Mouse (Mus musculus): ENCODE data around the gene Slc46a3. TPM values are rescaled to one million over a fixed set of nuclear protein-coding genes. Genes with fewer than 3 reads are reported as not detected.
"Not testable (repeated sequence)": the region's sequence is repeated elsewhere in the genome, so short reads cannot be mapped to it uniquely, and the experiment has no call there.

The Slc46a3 gene
- polyA plus RNA-seq, 1 experiment from 2014 or later = 2.0 TPM

DNA sequence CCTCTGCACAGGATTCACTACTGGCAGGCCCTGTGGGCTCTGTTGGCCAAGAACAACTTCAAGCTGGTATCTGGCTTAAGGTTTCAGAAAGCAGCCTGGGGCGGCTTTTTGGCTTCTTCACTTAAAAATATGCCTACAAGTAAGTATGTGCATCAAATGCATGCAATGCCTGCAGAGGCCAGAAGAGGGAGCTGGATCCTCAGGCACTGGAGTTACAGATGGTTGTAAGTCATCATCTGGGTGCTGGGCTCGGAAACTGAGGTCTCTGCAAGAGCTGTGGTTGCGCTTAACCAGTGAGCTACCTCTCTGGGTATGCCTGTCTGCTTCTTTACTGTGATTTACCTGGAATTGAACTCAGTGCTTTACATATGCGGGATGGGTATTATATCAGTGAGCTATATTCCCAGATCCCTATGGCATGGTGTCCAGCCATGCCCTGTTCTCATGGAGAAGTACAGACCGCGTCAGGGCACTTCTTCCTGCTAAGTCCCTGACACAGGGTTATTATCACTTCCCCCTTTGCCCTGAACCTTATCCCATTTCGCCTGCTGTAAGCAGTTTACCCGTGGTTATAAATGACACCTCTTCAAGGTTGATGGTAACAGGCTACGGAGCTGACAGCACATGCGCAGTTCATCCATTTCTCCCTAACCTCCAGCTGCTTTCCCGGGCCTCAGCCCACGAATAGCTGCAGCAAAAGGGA is 16.3 kb upstream of the Slc46a3 start:
- Histone ChIP-seq H3K36me3 (no peaks in the 10 kb centered on the region), H3K4me1 (peaks cover 4% of the 10 kb centered on the region; the same call in 1 of the 2 replicates), H3K27me3 (no peaks in the 10 kb centered on the region), H3K27ac (no peak overlapping the region), H3K9ac (no peak overlapping the region), H3K9me3 (0 out of 2 replicates have a peak, but pooled peaks cover 1% of the 10 kb centered on the region), H3K4me3 (no peak overlapping the region), H3K4me2 (replicated peaks) (no peak overlapping the region)
- ATAC-seq (ENCODE audit: insufficient number of reproducible peaks, insufficient read depth, low FRiP score, low TSS enrichment) = no peak
- WGBS = 83% methylated on average over 12 of the region's 12 CpGs

DNA sequence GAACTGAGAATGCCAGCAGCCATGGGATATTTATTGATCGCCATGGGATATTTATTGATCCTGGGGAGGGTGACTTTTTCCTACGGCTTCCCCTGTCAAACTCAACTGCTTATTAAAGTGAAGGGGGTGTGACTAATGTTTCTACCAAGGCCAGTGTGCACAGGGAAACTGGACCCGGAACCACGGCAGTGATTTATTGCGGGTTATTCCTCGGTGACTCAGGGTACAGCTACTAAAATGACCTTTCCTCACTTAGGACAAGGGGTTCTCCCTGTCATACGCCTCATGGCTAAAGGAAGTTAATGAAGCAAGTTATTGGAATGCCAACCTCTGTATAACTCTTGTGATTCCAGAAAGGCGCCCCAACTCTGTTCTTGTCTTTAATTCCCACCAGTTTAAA is 13.2 kb upstream of the Slc46a3 start:
- no peak overlapping the region for H3K27ac ChIP-seq
- no peaks in the 10 kb centered on the region for H3K4me1 ChIP-seq
- no peak overlapping the region for H3K4me2 ChIP-seq (replicated peaks)
- H3K36me3 ChIP-seq = no peaks in the 10 kb centered on the region
- H3K9ac ChIP-seq = no peak overlapping the region
- H3K4me3 ChIP-seq = no peak overlapping the region
- ATAC-seq (ENCODE audit: insufficient number of reproducible peaks, insufficient read depth, low FRiP score, low TSS enrichment) = no peak
- H3K9me3 ChIP-seq = 0 out of 2 replicates have a peak, but pooled peaks cover 2% of the 10 kb centered on the region
- H3K27me3 ChIP-seq = no peaks in the 10 kb centered on the region
- WGBS = 86% methylated on average over 8 of the region's 8 CpGs

DNA sequence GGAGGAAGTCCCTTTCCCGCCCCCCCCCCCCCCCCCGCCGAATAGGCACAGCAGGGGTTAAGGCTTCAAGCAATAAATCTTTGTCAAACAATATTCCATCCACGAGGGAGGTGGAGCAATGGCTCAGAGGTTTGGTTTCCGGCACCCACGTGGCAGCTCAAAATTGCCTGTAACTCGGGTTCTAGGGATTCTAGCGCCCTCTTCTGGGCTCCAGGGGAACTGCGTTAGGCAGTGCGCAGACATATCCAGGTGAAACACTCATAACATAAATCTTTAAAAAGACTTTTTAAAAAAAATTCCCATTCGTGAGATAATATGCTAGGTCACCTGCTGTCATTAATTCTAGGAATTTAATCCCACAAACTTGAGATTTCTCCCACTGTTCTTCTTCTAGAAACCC is 12.5 kb upstream of the Slc46a3 start:
- 0 out of 2 replicates have a peak, but pooled peaks cover 2% of the 10 kb centered on the region for H3K9me3 ChIP-seq
- H3K4me3 ChIP-seq = no peak overlapping the region
- H3K27ac ChIP-seq = no peak overlapping the region
- H3K36me3 ChIP-seq = no peaks in the 10 kb centered on the region
- H3K4me2 ChIP-seq (replicated peaks) = no peak overlapping the region
- H3K27me3 ChIP-seq = no peaks in the 10 kb centered on the region
- ATAC-seq (ENCODE audit: insufficient number of reproducible peaks, insufficient read depth, low FRiP score, low TSS enrichment) = no peak
- H3K4me1 ChIP-seq = no peaks in the 10 kb centered on the region
- 57% methylated on average over 11 of the region's 11 CpGs for WGBS
- H3K9ac ChIP-seq = no peak overlapping the region

DNA sequence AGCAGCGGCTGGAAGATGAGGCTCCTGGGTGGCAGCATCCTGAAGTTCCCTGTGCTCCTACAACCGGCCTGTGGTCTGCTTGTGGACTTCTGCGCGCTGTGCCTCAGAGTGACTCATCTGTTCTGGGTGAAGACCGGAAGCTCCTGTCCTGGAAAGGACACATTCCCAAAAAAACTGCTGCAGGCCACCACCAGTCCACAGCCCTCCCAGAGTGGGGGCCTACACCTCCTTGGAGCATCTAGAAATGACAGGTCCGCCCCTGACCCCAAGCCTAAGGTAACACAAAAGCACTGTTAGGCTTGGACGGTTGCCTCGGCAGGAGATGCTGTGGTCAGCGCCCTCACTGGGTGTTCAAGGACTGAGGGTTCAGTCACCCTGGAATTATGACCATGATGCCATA is 8.6 kb upstream of the Slc46a3 start:
- H3K4me2 ChIP-seq (replicated peaks) = no peak overlapping the region
- no peak overlapping the region for H3K9ac ChIP-seq
- no peak overlapping the region for H3K27ac ChIP-seq
- H3K4me1 ChIP-seq = no peaks in the 10 kb centered on the region
- no peaks in the 10 kb centered on the region for H3K36me3 ChIP-seq
- no peaks in the 10 kb centered on the region for H3K27me3 ChIP-seq
- H3K4me3 ChIP-seq = no peak overlapping the region
- 84% methylated on average over 9 of the region's 9 CpGs for WGBS
- 0 out of 2 replicates have a peak, but pooled peaks cover 2% of the 10 kb centered on the region for H3K9me3 ChIP-seq
- no peak for ATAC-seq (ENCODE audit: insufficient number of reproducible peaks, insufficient read depth, low FRiP score, low TSS enrichment)

DNA sequence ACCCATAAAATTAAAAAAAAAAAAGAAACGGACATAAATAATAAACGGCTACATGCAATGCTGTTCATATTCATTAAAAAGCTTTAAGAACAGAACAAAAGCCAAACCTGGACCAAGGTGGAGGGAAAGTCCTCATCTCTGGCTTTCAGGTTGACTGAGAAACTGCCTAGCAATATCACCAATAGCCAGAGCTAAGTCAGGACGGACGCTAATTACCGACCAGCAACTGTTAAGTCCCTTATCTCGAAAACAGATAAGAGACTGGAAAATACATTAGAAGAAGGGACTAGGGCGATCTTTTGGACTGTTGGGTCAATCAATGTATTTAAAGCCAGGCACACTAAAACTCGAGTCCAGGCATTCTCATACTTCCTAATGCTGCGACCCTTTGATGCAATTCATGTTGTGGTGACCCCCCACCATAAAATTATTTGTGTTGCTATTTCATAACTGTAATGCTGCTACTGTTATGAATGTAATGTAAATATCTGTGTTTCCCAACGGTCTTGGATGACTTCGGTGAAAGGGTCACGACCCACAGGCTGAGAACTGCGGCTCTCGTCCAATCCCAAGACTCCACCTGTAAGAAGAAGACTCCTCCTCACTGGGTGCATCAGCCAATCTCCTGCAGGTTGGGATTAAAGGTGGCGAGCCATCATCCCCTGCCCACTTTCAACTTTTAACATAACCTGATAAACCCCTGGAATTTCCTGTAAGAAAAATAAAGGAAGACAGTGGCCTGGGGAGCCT is 7.6 kb upstream of the Slc46a3 start:
- 0 out of 2 replicates have a peak, but pooled peaks cover 2% of the 10 kb centered on the region for H3K9me3 ChIP-seq
- no peaks in the 10 kb centered on the region for H3K27me3 ChIP-seq
- WGBS = 84% methylated on average over 15 of the region's 15 CpGs
- ATAC-seq (ENCODE audit: insufficient number of reproducible peaks, insufficient read depth, low FRiP score, low TSS enrichment) = no peak
- no peak overlapping the region for H3K27ac ChIP-seq
- H3K9ac ChIP-seq = no peak overlapping the region
- H3K4me3 ChIP-seq = no peak overlapping the region
- H3K4me1 ChIP-seq = no peaks in the 10 kb centered on the region
- H3K36me3 ChIP-seq = no peaks in the 10 kb centered on the region
- no peak overlapping the region for H3K4me2 ChIP-seq (replicated peaks)

DNA sequence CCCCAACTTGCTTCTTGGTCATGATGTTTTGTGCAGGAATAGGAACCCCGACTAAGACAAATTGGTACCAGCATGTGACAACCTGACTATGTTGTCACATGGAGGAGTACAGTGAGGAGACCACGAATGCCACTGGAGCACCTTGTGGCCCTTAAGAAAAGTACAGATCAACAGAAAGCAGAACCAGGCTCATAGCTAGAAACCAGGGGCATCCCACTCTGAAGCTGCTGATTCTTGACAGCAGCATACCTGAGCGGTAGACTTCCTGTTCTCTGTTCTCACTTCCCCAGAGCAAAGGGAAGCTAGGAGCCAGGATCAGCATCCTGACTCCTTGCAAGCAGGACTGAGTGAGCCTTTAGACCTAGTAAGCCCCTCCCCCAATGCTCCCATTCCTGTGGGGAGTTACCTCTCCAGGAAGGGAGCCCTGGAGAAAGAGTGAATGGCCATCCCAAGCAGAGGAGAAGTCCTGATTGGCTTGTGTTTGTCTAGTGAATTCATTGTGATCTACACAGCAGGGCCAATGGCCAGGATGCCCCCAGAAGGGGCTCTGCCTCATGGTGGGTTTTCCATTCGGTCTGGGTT is 4.4 kb upstream of the Slc46a3 start:
- Histone ChIP-seq H3K4me3 (no peak overlapping the region), H3K9ac (no peak overlapping the region), H3K4me2 (replicated peaks) (no peak overlapping the region), H3K27ac (no peak overlapping the region), H3K36me3 (no peaks in the 10 kb centered on the region), H3K4me1 (no peaks in the 10 kb centered on the region), H3K27me3 (peaks cover 5% of the 10 kb centered on the region; the same call in 1 of the 2 replicates), H3K9me3 (no peaks in the 10 kb centered on the region)
- 63% methylated on average over 4 of the region's 4 CpGs for WGBS
- no peak for ATAC-seq (ENCODE audit: insufficient number of reproducible peaks, insufficient read depth, low FRiP score, low TSS enrichment)

DNA sequence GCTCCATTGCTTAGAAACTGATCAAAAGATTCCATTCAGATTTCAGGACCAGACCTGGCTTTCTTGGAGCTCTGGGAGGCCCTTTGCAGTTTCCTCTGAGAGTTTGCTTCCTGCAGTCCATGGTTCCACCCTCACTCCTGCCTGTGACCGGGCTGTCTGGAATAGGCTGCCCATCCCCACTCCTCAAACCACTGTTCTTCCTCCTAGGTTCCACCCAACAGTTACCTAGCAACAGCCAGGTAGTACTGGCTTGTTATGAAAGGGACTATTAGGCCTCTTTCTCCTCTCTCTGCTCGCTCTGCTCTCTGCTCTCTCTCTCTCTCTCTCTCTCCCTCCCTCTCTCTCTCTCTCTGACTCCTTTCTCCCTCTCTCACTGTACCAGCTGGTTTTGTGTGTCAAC is 3.6 kb upstream of the Slc46a3 start:
- WGBS = 73% methylated on average over 2 of the region's 2 CpGs
- Histone ChIP-seq H3K27me3 (peaks cover 8% of the 10 kb centered on the region; the same call in 1 of the 2 replicates), H3K9me3 (no peaks in the 10 kb centered on the region), H3K36me3 (no peaks in the 10 kb centered on the region), H3K4me1 (no peaks in the 10 kb centered on the region), H3K27ac (no peak overlapping the region), H3K4me2 (replicated peaks) (no peak overlapping the region), H3K9ac (no peak overlapping the region), H3K4me3 (no peak overlapping the region)
- no peak for ATAC-seq (ENCODE audit: insufficient number of reproducible peaks, insufficient read depth, low FRiP score, low TSS enrichment)

DNA sequence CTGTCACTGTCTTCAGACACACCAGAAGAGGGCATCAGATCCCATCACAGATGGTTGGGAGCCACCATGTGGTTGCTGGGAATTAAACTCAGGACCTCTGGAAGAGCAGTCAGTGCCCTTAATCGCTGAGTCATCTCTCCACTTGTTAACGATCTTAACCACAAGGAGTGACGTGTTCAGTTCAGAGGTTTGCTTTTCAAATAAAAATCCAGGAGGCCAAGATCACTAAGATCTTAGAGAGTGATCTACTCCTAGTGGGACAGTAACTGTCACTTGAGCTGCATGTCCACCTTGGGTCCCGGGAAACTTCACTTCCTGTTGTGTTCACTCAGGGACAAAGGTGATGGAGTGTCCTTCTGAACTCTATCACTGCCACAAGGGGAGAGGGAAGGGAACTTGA is 1.9 kb upstream of the Slc46a3 start:
- 81% methylated on average over 4 of the region's 4 CpGs for WGBS
- H3K27ac ChIP-seq; H3K9me3 ChIP-seq; H3K9ac ChIP-seq; ATAC-seq (ENCODE audit: insufficient number of reproducible peaks, insufficient read depth, low FRiP score, low TSS enrichment); H3K4me2 ChIP-seq (replicated peaks); H3K4me3 ChIP-seq; H3K36me3 ChIP-seq; H3K4me1 ChIP-seq: not testable (repeated sequence)
- H3K27me3 ChIP-seq = peaks cover 23% of the 10 kb centered on the region

DNA sequence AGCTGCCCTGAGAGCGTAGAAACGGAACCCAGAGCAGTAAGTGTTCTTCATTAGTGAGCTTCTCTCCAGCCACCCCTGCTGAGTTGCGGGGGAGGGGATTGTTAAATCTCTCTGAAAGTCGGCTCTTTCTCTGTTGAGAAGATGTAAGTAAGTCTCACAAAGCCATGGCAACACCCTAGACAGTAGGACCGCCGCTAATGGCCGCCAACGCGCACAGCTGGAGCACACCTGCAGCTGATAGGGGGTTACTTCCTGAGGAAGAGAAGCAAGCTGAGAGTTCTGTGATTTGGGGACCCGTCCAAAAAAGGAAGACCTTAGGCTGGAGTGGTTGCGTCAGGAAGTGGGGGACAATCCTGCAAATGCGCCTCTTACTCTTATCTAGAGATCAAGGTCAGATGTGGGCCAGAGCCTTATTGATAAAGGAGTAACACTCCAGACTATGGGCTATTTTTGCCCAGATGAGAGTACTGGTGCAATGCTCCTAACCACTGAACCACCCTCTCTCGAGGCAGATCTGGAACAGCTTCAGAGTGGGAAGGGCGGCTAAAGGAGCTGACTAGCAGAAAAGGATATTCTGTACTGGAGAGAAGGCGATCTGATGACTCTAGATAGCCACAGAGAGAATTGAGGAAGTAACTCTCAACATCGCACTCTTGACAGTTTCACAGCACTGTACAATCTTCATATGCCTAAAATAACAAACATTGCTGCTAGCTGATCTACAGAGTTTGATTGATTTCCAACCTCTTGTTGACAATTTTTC is 1.0 kb upstream of the Slc46a3 start:
- Histone ChIP-seq H3K36me3 (no peaks in the 10 kb centered on the region), H3K4me2 (replicated peaks) (peak overlapping the region; percentile 97), H3K27me3 (peaks cover 23% of the 10 kb centered on the region), H3K27ac (no peak overlapping the region), H3K9me3 (no peaks in the 10 kb centered on the region), H3K4me1 (no peaks in the 10 kb centered on the region), H3K4me3 (no peak overlapping the region), H3K9ac (no peak overlapping the region)
- ATAC-seq (ENCODE audit: insufficient number of reproducible peaks, insufficient read depth, low FRiP score, low TSS enrichment) = no peak
- WGBS = 22% methylated on average over 16 of the region's 16 CpGs

DNA sequence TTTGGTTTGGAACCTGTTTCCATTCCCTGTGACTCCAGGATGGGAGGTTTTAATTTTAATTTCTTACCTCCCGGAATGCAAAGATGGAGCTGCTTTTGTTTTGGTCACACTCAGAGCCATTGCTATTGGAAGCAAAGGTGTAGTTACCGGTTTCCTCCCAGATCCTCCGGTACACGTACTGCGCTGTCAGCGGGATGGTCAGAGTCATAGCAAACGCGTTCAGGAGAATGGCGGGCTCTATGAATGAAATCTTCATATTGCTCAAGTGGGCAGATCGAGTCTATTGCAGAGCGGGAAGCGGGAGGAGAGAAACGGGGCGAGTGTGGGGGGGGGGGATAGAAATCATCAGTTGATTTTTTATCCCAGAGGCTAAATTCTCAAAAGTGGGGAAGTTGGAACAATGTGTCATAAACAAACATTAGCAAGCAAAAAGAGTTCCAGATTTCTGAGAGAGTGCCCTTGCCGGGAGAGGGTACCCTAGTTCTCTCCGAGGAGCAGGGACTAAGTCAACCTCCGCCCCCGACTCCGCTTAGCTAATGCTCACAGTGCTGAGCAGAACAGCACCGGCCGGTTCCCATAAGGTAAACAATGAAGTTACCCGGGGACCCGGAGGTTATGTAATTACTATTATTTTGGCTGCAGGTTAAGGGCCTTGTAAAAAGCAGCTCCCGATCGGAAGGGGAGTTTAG is 705 bp downstream of the Slc46a3 start:
- Histone ChIP-seq H3K27ac (no peak overlapping the region), H3K36me3 (no peaks in the 10 kb centered on the region), H3K9me3 (no peaks in the 10 kb centered on the region), H3K27me3 (peaks cover 23% of the 10 kb centered on the region), H3K4me3 (peak overlapping the region; percentile 66), H3K4me1 (no peaks in the 10 kb centered on the region), H3K9ac (peak overlapping the region; percentile 55; the same call in 1 of the 2 replicates), H3K4me2 (replicated peaks) (peak overlapping the region; percentile 97)
- ATAC-seq (ENCODE audit: insufficient number of reproducible peaks, insufficient read depth, low FRiP score, low TSS enrichment) = no peak
- WGBS = 3% methylated on average over 25 of the region's 25 CpGs

DNA sequence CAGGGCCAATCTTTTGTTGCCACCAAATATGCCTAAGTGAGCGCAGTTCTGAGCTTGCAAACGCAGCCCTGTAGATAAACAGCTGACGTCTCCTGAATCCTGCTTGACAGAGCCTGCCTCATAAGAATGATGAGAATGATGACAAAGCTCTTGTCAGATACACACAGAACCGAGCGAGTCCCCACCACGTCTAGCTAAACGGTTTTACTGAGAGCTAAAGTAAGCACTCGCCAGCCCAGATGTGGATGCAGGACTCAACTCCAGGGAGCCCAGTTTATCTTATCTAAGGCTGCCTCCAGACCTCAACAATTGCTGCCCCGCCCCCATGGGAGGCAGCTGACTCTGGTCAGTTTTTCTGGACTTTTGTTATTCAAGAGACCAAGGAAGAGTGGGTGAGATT is 1.5 kb downstream of the Slc46a3 start:
- H3K27me3 ChIP-seq = peaks cover 23% of the 10 kb centered on the region
- H3K9ac ChIP-seq = no peak overlapping the region
- no peak overlapping the region for H3K27ac ChIP-seq
- no peak overlapping the region for H3K4me3 ChIP-seq
- no peaks in the 10 kb centered on the region for H3K4me1 ChIP-seq
- H3K9me3 ChIP-seq = no peaks in the 10 kb centered on the region
- no peaks in the 10 kb centered on the region for H3K36me3 ChIP-seq
- no peak for ATAC-seq (ENCODE audit: insufficient number of reproducible peaks, insufficient read depth, low FRiP score, low TSS enrichment)
- H3K4me2 ChIP-seq (replicated peaks) = peak overlapping the region; percentile 97; the same call in 1 of the 2 replicates
- WGBS = 13% methylated on average over 9 of the region's 9 CpGs

Measured in embryonic facial prominence, embryonic 12.5 days (tissue).